Mouse (Mus musculus) layer of hippocampus, postnatal 14 days (tissue): Measurements from ENCODE around the gene Rsl24d1. TPM values are rescaled to one million over a fixed set of nuclear protein-coding genes. Genes with fewer than 3 reads are reported as not detected.
"Not testable (repeated sequence)": the region's sequence is repeated elsewhere in the genome, so short reads cannot be mapped to it uniquely, and the experiment has no call there.

Experiments used
- DNase-seq, 2 experiments: peaks; one replicate each; pipeline ENCODE4 v3.0.0; 2021 to 2022; ENCODE audit warnings: low spot score in 2 of 2, mixed read lengths in 1 of 2
- total RNA-seq, 2 experiments: library from RNA; stranded (reverse); gene quantifications; 2 replicates each; pipeline ENCODE4 v1.2.3; 2021

Rsl24d1 gene
- total RNA-seq, 2 experiments from 2014 or later = 60.6 to 64.0 TPM

- no peak for DNase-seq
Measured at GRCm38 (mm10) chr9:73097898-73098297, 15.3 kb upstream of the Rsl24d1 start.

GRCm38 (mm10) chr9:73101536-73101935, 11.7 kb upstream of the Rsl24d1 start, which contains the start of gene Khdc3:
Khdc3 (plus strand) TSS chr9:73101836.
- no peak for DNase-seq

GRCm38 (mm10) chr9:73102181-73102580, 11.0 kb upstream of the Rsl24d1 start, which contains the start of gene Gm20509:
Gm20509 (plus strand) TSS chr9:73102470.
- no peak for DNase-seq

GRCm38 (mm10) chr9:73103159-73103879, 9.9 kb upstream of the Rsl24d1 start:
- DNase-seq = peak in 1 of 2 experiments; percentile 47

- DNase-seq = no peak
Measured at GRCm38 (mm10) chr9:73103880-73104198, 9.4 kb upstream of the Rsl24d1 start.

- no peak for DNase-seq
Measured at GRCm38 (mm10) chr9:73105141-73105540, 8.1 kb upstream of the Rsl24d1 start.

- DNase-seq = no peak
Measured at GRCm38 (mm10) chr9:73105771-73106170, 7.5 kb upstream of the Rsl24d1 start.

- not testable (repeated sequence) for DNase-seq
Measured at GRCm38 (mm10) chr9:73116704-73117103, 3.5 kb downstream of the Rsl24d1 start.

GRCm38 (mm10) chr9:73118012-73118411, 4.8 kb downstream of the Rsl24d1 start:
- DNase-seq = no peak

GRCm38 (mm10) chr9:73121735-73122134, 8.5 kb downstream of the Rsl24d1 start:
- no peak for DNase-seq

GRCm38 (mm10) chr9:73125043-73125570, 11.9 kb downstream of the Rsl24d1 start:
- no peak for DNase-seq

GRCm38 (mm10) chr9:73127457-73127856, 14.2 kb downstream of the Rsl24d1 start:
- DNase-seq = no peak

GRCm38 (mm10) chr9:73129875-73130274, 16.6 kb downstream of the Rsl24d1 start:
- DNase-seq = no peak

GRCm38 (mm10) chr9:73130529-73130928, 17.3 kb downstream of the Rsl24d1 start:
- no peak for DNase-seq

- no peak for DNase-seq
Measured at GRCm38 (mm10) chr9:73137341-73137886, 24.2 kb downstream of the Rsl24d1 start.

- peak; percentile 8 to 14 for DNase-seq
Measured at GRCm38 (mm10) chr9:73154347-73154746, 41.1 kb downstream of the Rsl24d1 start.

GRCm38 (mm10) chr9:73157968-73158367, 44.7 kb downstream of the Rsl24d1 start:
- DNase-seq = no peak

GRCm38 (mm10) chr9:73159265-73159664, 46.0 kb downstream of the Rsl24d1 start:
- DNase-seq = peak; percentile 13 to 53

GRCm38 (mm10) chr9:73162571-73163333, 49.5 kb downstream of the Rsl24d1 start:
- DNase-seq = peak; percentile 77 to 89

GRCm38 (mm10) chr9:73165631-73166030, 52.4 kb downstream of the Rsl24d1 start:
- no peak for DNase-seq
